24 mouse cellular contexts compared by ENCODE assay signal in the genomic region with DNA sequence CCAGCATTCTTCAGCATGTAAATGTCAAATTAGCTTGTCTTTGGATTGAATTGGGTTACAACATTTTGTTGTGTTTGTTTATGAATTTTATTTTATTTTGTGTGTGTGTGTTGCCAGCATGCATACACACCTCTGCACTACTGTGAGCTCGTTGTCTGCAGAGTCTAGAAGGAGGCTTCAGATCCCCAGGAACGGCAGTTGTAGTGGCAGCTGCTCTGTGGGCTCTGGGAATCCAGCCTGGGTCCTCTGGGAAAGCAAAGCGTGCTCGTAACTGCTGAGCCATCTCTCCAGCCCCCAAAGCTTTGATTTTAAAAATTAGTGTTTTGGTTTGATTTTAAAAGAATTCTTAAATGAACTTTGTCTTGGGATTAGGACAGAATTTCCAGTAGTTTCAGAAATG. TPM values are rescaled to one million over a fixed set of nuclear protein-coding genes. Genes with fewer than 3 reads are reported as not detected.
DNase-seq lines count a peak whose midpoint lies in the region; TF ChIP-seq lines count a peak whose summit lies in the region.
"Had no signal": no experiment of that assay in that cellular context is flagged by ENCODE, and none has a peak within 500 bp of the region (broad histone marks: within the 10 kb centered on the region; RNA-seq: fewer than 3 reads in every experiment).

No protein-coding gene starts in this region.

- no peak for TF ChIP-seq CTCF in layer of hippocampus, adult 2 months (conservative IDR thresholded peaks at IDR 0.05)

- DNase-seq in heart, adult 11 months: peak; percentile 54
- no peak for DNase-seq in heart, adult 8-10 months (ENCODE audit: low spot score)
- DNase-seq in layer of hippocampus, adult 11-12 months (ENCODE audit: low spot score): peak; percentile 35
- DNase-seq in layer of hippocampus, postnatal 25 days (ENCODE audit: extremely low spot score in 1 of 2, low spot score in 1 of 2): no peak
- DNase-seq in layer of hippocampus, adult 2 months (ENCODE audit: low spot score in 2 of 2): peak; percentile 36 to 43
- no peak for DNase-seq in layer of hippocampus, adult 9-10 months (ENCODE audit: low spot score)
- DNase-seq in layer of hippocampus, adult 9-11 months: peak; percentile 63
- DNase-seq in ovary, adult 18-20 months (ENCODE audit: low spot score): no peak
- DNase-seq: adrenal gland, adult 2 months; adrenal gland, postnatal 10 days; adrenal gland, postnatal 25 days; B cell, adult 2 months; cerebellum, adult 11-12 months; cerebellum, adult 2 months; cerebellum, adult 9-10 months; cerebellum, postnatal 10 days; cerebellum, postnatal 25 days had no signal

- no peak overlapping the region for H3K4me3 ChIP-seq in layer of hippocampus, adult 2 months
- H3K4me3 ChIP-seq: embryonic facial prominence, embryonic 10.5 days; embryonic facial prominence, embryonic 12.5 days; forebrain, embryonic 13.5 days; forebrain, embryonic 15.5 days had no signal

- H3K27ac ChIP-seq in layer of hippocampus, adult 2 months: peak overlapping the region; percentile 72
- H3K27ac ChIP-seq: embryonic facial prominence, embryonic 10.5 days; embryonic facial prominence, embryonic 12.5 days; forebrain, embryonic 13.5 days; forebrain, embryonic 15.5 days had no signal

RNA-seq across cellular contexts. Expression of gene Prss48, which starts 19.4 kb away (rescaled TPM):
- not detected for total RNA-seq in heart, adult 8-10 months (2022)
- not detected for total RNA-seq in layer of hippocampus, postnatal 25 days (2021)
- total RNA-seq in layer of hippocampus, adult 2 months (2021): not detected
- total RNA-seq: adrenal gland, adult 2 months; adrenal gland, postnatal 10 days; adrenal gland, postnatal 25 days; adrenal gland, postnatal 4 days; CH12.LX; G1E had no signal

RNA-seq across cellular contexts. Expression of gene Sh3d19, which starts 50.7 kb away (rescaled TPM):
- 10 to 100 TPM; 17.8 to 23.5 (median 20.5) TPM for total RNA-seq in heart, adult 8-10 months (2022)
- 10 to 100 TPM; 22.6 to 26.3 TPM for total RNA-seq in layer of hippocampus, postnatal 25 days (2021)
- 10 to 100 TPM; 19.1 to 27.2 TPM for total RNA-seq in layer of hippocampus, adult 2 months (2021)

Comparison
In these comparisons a context has a peak if more than half of its experiments do, and no peak if none do; other contexts are left out.
1. DNase-seq: peak in heart, adult 11 months (single experiment), layer of hippocampus, adult 11-12 months (single experiment), layer of hippocampus, adult 2 months (2 of 2) and layer of hippocampus, adult 9-11 months (single experiment); none in heart, adult 8-10 months (single experiment), layer of hippocampus, postnatal 25 days (0 of 2), layer of hippocampus, adult 9-10 months (single experiment) and ovary, adult 18-20 months (single experiment).